Mouse (Mus musculus): Measurements from ENCODE around the gene Pdgfa.

DNA sequence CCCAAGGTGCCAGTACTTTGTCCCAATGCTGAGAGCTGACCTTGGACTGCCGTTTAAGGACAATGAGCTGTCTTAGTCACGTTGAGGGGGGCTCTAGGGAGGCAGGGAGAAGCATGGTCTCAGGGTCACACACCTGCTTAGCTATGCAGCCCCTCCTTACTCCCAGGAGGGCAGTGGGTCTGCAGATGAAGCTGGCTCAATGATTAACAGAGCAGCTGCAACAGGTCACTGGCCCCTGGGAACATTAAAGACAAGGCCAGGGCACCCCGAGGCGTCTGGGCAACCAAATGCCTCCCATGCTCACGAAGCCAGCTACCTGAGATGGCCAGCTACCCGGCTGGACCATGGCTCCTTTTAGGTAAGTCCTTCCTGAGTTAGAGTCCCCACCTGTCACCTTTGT, 23.4 kb upstream of the Pdgfa start:
- no peak for TF ChIP-seq POLR2A (IDR thresholded peaks at IDR 0.05; ENCODE audit: borderline replicate concordance, extremely low read depth, low read depth, low read length)
- no peak for TF ChIP-seq CTCF (IDR thresholded peaks at IDR 0.05; ENCODE audit: insufficient read depth, low read length)
